Mouse (Mus musculus): ENCODE results near the gene Sorl1. TPM values are rescaled to one million over a fixed set of nuclear protein-coding genes. Genes with fewer than 3 reads are reported as not detected.
A peak's percentile ranks its signal among the peaks of the same experiment; 100 is the strongest.

Gene Sorl1
- polyA plus RNA-seq, 1 experiment from 2014 or later: 5.4 TPM

GRCm38 (mm10) chr9:41981306-41981705, 142.8 kb downstream of the Sorl1 start:
- H3K27me3 ChIP-seq: no peaks in the 10 kb centered on the region
- no peak overlapping the region for H3K4me2 ChIP-seq (replicated peaks)
- peaks cover 25% of the 10 kb centered on the region for H3K36me3 ChIP-seq
- H3K27ac ChIP-seq: no peak overlapping the region
- peaks cover 16% of the 10 kb centered on the region for H3K4me1 ChIP-seq
- 77% methylated on average over 4 of the region's 4 CpGs for WGBS
- ATAC-seq (ENCODE audit: low FRiP score, low read depth): no peak
- H3K4me3 ChIP-seq: no peak overlapping the region
- no peak overlapping the region for H3K9ac ChIP-seq
- 0 out of 2 replicates have a peak, but pooled peaks cover 6% of the 10 kb centered on the region for H3K9me3 ChIP-seq

DNA sequence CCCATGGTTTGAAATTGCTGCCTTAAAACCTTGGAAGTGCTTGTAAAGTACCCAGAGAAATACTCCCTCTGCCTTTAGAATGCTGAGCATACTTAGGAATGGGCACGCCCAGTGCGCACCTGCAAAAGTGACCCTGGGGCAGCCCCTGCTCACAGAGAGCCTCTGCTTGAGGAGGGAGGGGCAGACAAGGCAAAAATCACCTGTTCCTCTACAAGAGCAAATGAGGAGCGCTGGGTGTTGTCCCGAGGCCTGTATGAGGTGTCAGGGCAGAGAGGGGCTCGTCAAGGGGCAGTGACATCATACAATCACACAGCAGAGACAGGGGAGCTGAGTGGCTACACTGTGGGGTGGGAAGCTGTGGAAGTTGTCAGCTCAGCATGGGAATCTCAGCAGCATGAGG, 143.3 kb downstream of the Sorl1 start:
- no peak overlapping the region for H3K27ac ChIP-seq
- no peak overlapping the region for H3K4me3 ChIP-seq
- peaks cover 29% of the 10 kb centered on the region for H3K36me3 ChIP-seq
- H3K4me1 ChIP-seq: peaks cover 16% of the 10 kb centered on the region
- H3K9ac ChIP-seq: no peak overlapping the region
- H3K4me2 ChIP-seq (replicated peaks): no peak overlapping the region
- 78% methylated on average over 5 of the region's 5 CpGs for WGBS
- H3K27me3 ChIP-seq: no peaks in the 10 kb centered on the region
- ATAC-seq (ENCODE audit: low FRiP score, low read depth): no peak
- H3K9me3 ChIP-seq: 0 out of 2 replicates have a peak, but pooled peaks cover 6% of the 10 kb centered on the region

- no peak overlapping the region for H3K9ac ChIP-seq
- no peak overlapping the region for H3K27ac ChIP-seq
- no peak overlapping the region for H3K4me3 ChIP-seq
- H3K4me2 ChIP-seq (replicated peaks): no peak overlapping the region
- peaks cover 18% of the 10 kb centered on the region for H3K4me1 ChIP-seq
- peaks cover 29% of the 10 kb centered on the region for H3K36me3 ChIP-seq
- H3K9me3 ChIP-seq: 0 out of 2 replicates have a peak, but pooled peaks cover 6% of the 10 kb centered on the region
- 87% methylated on average over 6 of the region's 6 CpGs for WGBS
- ATAC-seq (ENCODE audit: low FRiP score, low read depth): no peak
- H3K27me3 ChIP-seq: no peaks in the 10 kb centered on the region
Observed at GRCm38 (mm10) chr9:41978366-41978765, 145.7 kb downstream of the Sorl1 start.

GRCm38 (mm10) chr9:41975968-41976367, 148.1 kb downstream of the Sorl1 start:
- H3K4me1 ChIP-seq: peaks cover 7% of the 10 kb centered on the region; the same call in 1 of the 2 replicates
- no peak for ATAC-seq (ENCODE audit: low FRiP score, low read depth)
- 0 out of 2 replicates have a peak, but pooled peaks cover 6% of the 10 kb centered on the region for H3K9me3 ChIP-seq
- no peak overlapping the region for H3K27ac ChIP-seq
- WGBS: 84% methylated on average over 15 of the region's 15 CpGs
- peaks cover 22% of the 10 kb centered on the region for H3K36me3 ChIP-seq
- H3K4me3 ChIP-seq: no peak overlapping the region
- H3K4me2 ChIP-seq (replicated peaks): no peak overlapping the region
- H3K9ac ChIP-seq: no peak overlapping the region
- no peaks in the 10 kb centered on the region for H3K27me3 ChIP-seq

- Histone ChIP-seq H3K27ac (no peak overlapping the region), H3K4me2 (replicated peaks) (no peak overlapping the region), H3K4me1 (0 out of 2 replicates have a peak, but pooled peaks cover 9% of the 10 kb centered on the region), H3K9ac (no peak overlapping the region), H3K4me3 (no peak overlapping the region), H3K36me3 (peaks cover 25% of the 10 kb centered on the region), H3K9me3 (0 out of 2 replicates have a peak, but pooled peaks cover 6% of the 10 kb centered on the region), H3K27me3 (no peaks in the 10 kb centered on the region)
- ATAC-seq (ENCODE audit: low FRiP score, low read depth): no peak
- 83% methylated on average over 3 of the region's 3 CpGs for WGBS
Observed at GRCm38 (mm10) chr9:41974661-41975060, 149.4 kb downstream of the Sorl1 start.

- H3K4me3 ChIP-seq: no peak overlapping the region
- 72% methylated on average over 25 of the region's 25 CpGs for WGBS
Observed at GRCm38 (mm10) chr9:41973775-41974657, 150.1 kb downstream of the Sorl1 start.

GRCm38 (mm10) chr9:41969961-41970360, 154.1 kb downstream of the Sorl1 start:
- no peaks in the 10 kb centered on the region for H3K9me3 ChIP-seq
- no peak overlapping the region for H3K27ac ChIP-seq
- no peaks in the 10 kb centered on the region for H3K27me3 ChIP-seq
- no peak for ATAC-seq (ENCODE audit: low FRiP score, low read depth)
- no peak overlapping the region for H3K4me2 ChIP-seq (replicated peaks)
- H3K9ac ChIP-seq: no peak overlapping the region
- 0 out of 2 replicates have a peak, but pooled peaks cover 9% of the 10 kb centered on the region for H3K4me1 ChIP-seq
- peaks cover 17% of the 10 kb centered on the region for H3K36me3 ChIP-seq
- WGBS: 63% methylated on average over 8 of the region's 8 CpGs
- H3K4me3 ChIP-seq: no peak overlapping the region

More at GRCm38 (mm10) chr9:41973775-41974657, 150.1 kb downstream of the Sorl1 start:
- H3K27ac ChIP-seq: no peak overlapping the region
- H3K9ac ChIP-seq: no peak overlapping the region
- peaks cover 31% of the 10 kb centered on the region for H3K36me3 ChIP-seq
- H3K27me3 ChIP-seq: no peaks in the 10 kb centered on the region
- H3K4me1 ChIP-seq: 0 out of 2 replicates have a peak, but pooled peaks cover 9% of the 10 kb centered on the region
- ATAC-seq (ENCODE audit: low FRiP score, low read depth): peak; percentile 73
- H3K4me2 ChIP-seq (replicated peaks): no peak overlapping the region
- 0 out of 2 replicates have a peak, but pooled peaks cover 6% of the 10 kb centered on the region for H3K9me3 ChIP-seq

DNA sequence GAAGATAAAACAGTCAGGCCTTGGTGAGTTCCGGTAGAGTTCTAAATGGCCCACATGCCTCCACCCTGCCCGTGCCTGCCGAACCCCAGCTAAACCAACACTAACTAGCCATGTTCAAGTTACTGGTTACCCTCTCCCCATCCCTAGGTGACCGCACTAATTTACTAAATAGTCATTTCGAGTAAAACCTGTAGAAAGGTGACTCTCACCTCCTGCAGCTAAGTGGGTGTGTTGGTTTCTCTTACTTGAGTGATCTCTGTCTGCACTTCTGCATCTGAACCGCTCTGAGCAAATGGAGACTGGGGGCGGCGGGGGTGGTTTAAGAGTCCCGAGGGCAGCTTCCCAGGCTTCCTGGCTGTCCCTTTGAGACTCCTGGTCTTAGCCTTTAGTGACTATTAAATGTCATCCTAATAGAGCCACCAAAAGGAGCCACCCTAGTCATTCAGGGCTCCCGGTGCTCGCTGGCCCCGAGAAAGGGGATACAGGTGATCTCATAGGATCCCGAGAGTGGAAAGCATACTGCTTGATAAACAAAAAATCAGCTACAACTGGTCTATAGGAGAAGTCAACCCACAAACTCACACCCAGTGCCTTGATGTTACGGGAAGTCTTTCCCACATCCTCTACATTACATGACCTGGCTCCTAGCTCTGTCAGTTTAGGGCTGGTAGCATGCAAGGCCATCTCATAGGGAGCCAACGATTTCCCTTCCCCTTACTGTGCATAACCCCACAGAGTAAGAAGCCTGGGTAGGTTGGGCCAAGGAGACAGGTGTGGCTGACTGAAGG, 155.2 kb downstream of the Sorl1 start:
- H3K4me2 ChIP-seq (replicated peaks): no peak overlapping the region
- no peak overlapping the region for H3K27ac ChIP-seq
- H3K4me3 ChIP-seq: no peak overlapping the region
- no peaks in the 10 kb centered on the region for H3K9me3 ChIP-seq
- H3K4me1 ChIP-seq: 0 out of 2 replicates have a peak, but pooled peaks cover 4% of the 10 kb centered on the region
- no peak overlapping the region for H3K9ac ChIP-seq
- no peaks in the 10 kb centered on the region for H3K27me3 ChIP-seq
- ATAC-seq (ENCODE audit: low FRiP score, low read depth): no peak
- 93% methylated on average over 15 of the region's 15 CpGs for WGBS
- H3K36me3 ChIP-seq: peaks cover 17% of the 10 kb centered on the region

- Histone ChIP-seq H3K9me3 (no peaks in the 10 kb centered on the region), H3K36me3 (no peaks in the 10 kb centered on the region), H3K4me1 (no peaks in the 10 kb centered on the region), H3K4me2 (replicated peaks) (no peak overlapping the region), H3K27me3 (no peaks in the 10 kb centered on the region), H3K9ac (no peak overlapping the region), H3K27ac (no peak overlapping the region), H3K4me3 (no peak overlapping the region)
- no peak for ATAC-seq (ENCODE audit: low FRiP score, low read depth)
- 81% methylated on average over 10 of the region's 10 CpGs for WGBS
Observed at GRCm38 (mm10) chr9:41961274-41961673, 162.8 kb downstream of the Sorl1 start.

DNA sequence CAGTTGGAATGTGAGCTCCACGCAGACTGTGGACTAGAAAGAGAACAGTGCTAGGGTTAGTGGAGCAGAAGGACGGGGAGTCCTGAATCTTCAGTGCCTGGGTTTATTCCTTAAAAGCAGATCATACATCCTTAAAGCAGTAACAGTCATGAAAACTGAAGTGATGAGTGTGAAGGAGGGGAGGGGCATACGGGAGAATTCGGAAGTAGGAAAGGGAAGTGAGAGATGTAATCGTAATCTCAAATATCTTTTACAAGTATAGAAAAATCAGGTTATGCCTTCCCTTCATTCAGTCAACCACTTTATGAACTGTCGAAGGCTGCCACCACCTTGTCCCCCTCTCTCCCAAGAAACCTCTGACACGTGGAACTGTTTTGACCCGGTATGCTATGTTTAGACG, 165.8 kb downstream of the Sorl1 start:
- H3K4me3 ChIP-seq: no peak overlapping the region
- no peak overlapping the region for H3K4me2 ChIP-seq (replicated peaks)
- no peaks in the 10 kb centered on the region for H3K27me3 ChIP-seq
- ATAC-seq (ENCODE audit: low FRiP score, low read depth): no peak
- H3K4me1 ChIP-seq: peaks cover 11% of the 10 kb centered on the region
- H3K36me3 ChIP-seq: no peaks in the 10 kb centered on the region
- no peak overlapping the region for H3K27ac ChIP-seq
- 88% methylated on average over 9 of the region's 9 CpGs for WGBS
- no peaks in the 10 kb centered on the region for H3K9me3 ChIP-seq
- H3K9ac ChIP-seq: no peak overlapping the region

- H3K4me2 ChIP-seq (replicated peaks): peak overlapping the region; percentile 72
- H3K27me3 ChIP-seq: no peaks in the 10 kb centered on the region
- H3K36me3 ChIP-seq: no peaks in the 10 kb centered on the region
- WGBS: 8% methylated on average over 8 of the region's 8 CpGs
- H3K4me1 ChIP-seq: peaks cover 45% of the 10 kb centered on the region
- no peak for ATAC-seq (ENCODE audit: low FRiP score, low read depth)
- peak overlapping the region; percentile 36; the same call in 1 of the 2 replicates for H3K9ac ChIP-seq
- no peaks in the 10 kb centered on the region for H3K9me3 ChIP-seq
- peak overlapping the region; percentile 99 for H3K27ac ChIP-seq
- H3K4me3 ChIP-seq: 0 out of 2 replicates have a peak overlapping the region, but pooled peaks have one; percentile 11
Observed at GRCm38 (mm10) chr9:41953486-41953885, 170.6 kb downstream of the Sorl1 start.
